Mouse (Mus musculus): ENCODE measurements around the gene Ikzf1. TPM values are rescaled to one million over a fixed set of nuclear protein-coding genes. Genes with fewer than 3 reads are reported as not detected.

Gene Ikzf1
- polyA plus RNA-seq, 1 experiment from 2014 or later = 2.6 TPM

- no peak for ATAC-seq (ENCODE audit: low FRiP score)
- WGBS = 81% methylated on average over 4 of the region's 4 CpGs
These were observed 11.8 kb upstream of the Ikzf1 start for GRCm38 (mm10) chr11:11672974-11673373.

GRCm38 (mm10) chr11:11675063-11675462 lies 9.7 kb upstream of the Ikzf1 start:
- H3K4me2 ChIP-seq (replicated peaks) = no peak overlapping the region
- no peak for DNase-seq (ENCODE audit: low spot score)
- no peak for ATAC-seq (ENCODE audit: low FRiP score)
- no peak overlapping the region for H3K9ac ChIP-seq
- H3K9me3 ChIP-seq (ENCODE audit: control insufficient read depth, low read length) = no peaks in the 10 kb centered on the region
- no peak overlapping the region for H3K4me3 ChIP-seq (replicated peaks; ENCODE audit: low read length)
- no peaks in the 10 kb centered on the region for H3K27me3 ChIP-seq (ENCODE audit: control insufficient read depth, insufficient read depth, low read length)
- no peak overlapping the region for H3K27ac ChIP-seq
- no peaks in the 10 kb centered on the region for H3K4me1 ChIP-seq (replicated peaks; ENCODE audit: control insufficient read depth, insufficient read depth, low read length)
- H3K36me3 ChIP-seq (replicated peaks; ENCODE audit: control insufficient read depth, insufficient read depth) = no peaks in the 10 kb centered on the region

More at GRCm38 (mm10) chr11:11672974-11673373, 11.8 kb upstream of the Ikzf1 start:
- Histone ChIP-seq H3K4me1 (replicated peaks; ENCODE audit: control insufficient read depth, insufficient read depth, low read length) (no peaks in the 10 kb centered on the region), H3K27ac (no peak overlapping the region), H3K4me2 (replicated peaks) (no peak overlapping the region), H3K9ac (no peak overlapping the region), H3K36me3 (replicated peaks; ENCODE audit: control insufficient read depth, insufficient read depth) (no peaks in the 10 kb centered on the region), H3K27me3 (ENCODE audit: control insufficient read depth, insufficient read depth, low read length) (no peaks in the 10 kb centered on the region), H3K9me3 (ENCODE audit: control insufficient read depth, low read length) (no peaks in the 10 kb centered on the region), H3K4me3 (replicated peaks; ENCODE audit: low read length) (no peak overlapping the region)
- DNase-seq (ENCODE audit: low spot score) = no peak

GRCm38 (mm10) chr11:11676068-11676741 lies 8.6 kb upstream of the Ikzf1 start:
- Histone ChIP-seq H3K27me3 (ENCODE audit: control insufficient read depth, insufficient read depth, low read length) (no peaks in the 10 kb centered on the region), H3K9me3 (ENCODE audit: control insufficient read depth, low read length) (no peaks in the 10 kb centered on the region), H3K4me3 (replicated peaks; ENCODE audit: low read length) (no peak overlapping the region), H3K36me3 (replicated peaks; ENCODE audit: control insufficient read depth, insufficient read depth) (no peaks in the 10 kb centered on the region), H3K9ac (no peak overlapping the region), H3K4me1 (replicated peaks; ENCODE audit: control insufficient read depth, insufficient read depth, low read length) (no peaks in the 10 kb centered on the region), H3K27ac (no peak overlapping the region), H3K4me2 (replicated peaks) (no peak overlapping the region)
- no peak for ATAC-seq (ENCODE audit: low FRiP score)
- WGBS = 88% methylated on average over 9 of the region's 9 CpGs
- no peak for DNase-seq (ENCODE audit: low spot score)

GRCm38 (mm10) chr11:11677165-11677564 lies 7.6 kb upstream of the Ikzf1 start:
- Histone ChIP-seq H3K9me3 (ENCODE audit: control insufficient read depth, low read length) (no peaks in the 10 kb centered on the region), H3K4me3 (replicated peaks; ENCODE audit: low read length) (no peak overlapping the region), H3K4me1 (replicated peaks; ENCODE audit: control insufficient read depth, insufficient read depth, low read length) (no peaks in the 10 kb centered on the region), H3K27ac (no peak overlapping the region), H3K9ac (no peak overlapping the region), H3K27me3 (ENCODE audit: control insufficient read depth, insufficient read depth, low read length) (no peaks in the 10 kb centered on the region), H3K4me2 (replicated peaks) (no peak overlapping the region), H3K36me3 (replicated peaks; ENCODE audit: control insufficient read depth, insufficient read depth) (no peaks in the 10 kb centered on the region)
- DNase-seq (ENCODE audit: low spot score) (no peak), ATAC-seq (ENCODE audit: low FRiP score) (no peak)
- 81% methylated on average over 7 of the region's 7 CpGs for WGBS

GRCm38 (mm10) chr11:11678972-11679371 lies 5.8 kb upstream of the Ikzf1 start:
- 84% methylated on average over 6 of the region's 6 CpGs for WGBS
- no peak overlapping the region for H3K9ac ChIP-seq
- no peak overlapping the region for H3K4me3 ChIP-seq (replicated peaks; ENCODE audit: low read length)
- H3K4me1 ChIP-seq (replicated peaks; ENCODE audit: control insufficient read depth, insufficient read depth, low read length) = no peaks in the 10 kb centered on the region
- H3K27me3 ChIP-seq (ENCODE audit: control insufficient read depth, insufficient read depth, low read length) = peaks cover 14% of the 10 kb centered on the region; the same call in 1 of the 2 replicates
- H3K4me2 ChIP-seq (replicated peaks) = no peak overlapping the region
- no peaks in the 10 kb centered on the region for H3K36me3 ChIP-seq (replicated peaks; ENCODE audit: control insufficient read depth, insufficient read depth)
- no peak overlapping the region for H3K27ac ChIP-seq
- no peak for ATAC-seq (ENCODE audit: low FRiP score)
- no peak for DNase-seq (ENCODE audit: low spot score)
- H3K9me3 ChIP-seq (ENCODE audit: control insufficient read depth, low read length) = no peaks in the 10 kb centered on the region

- Histone ChIP-seq H3K27me3 (ENCODE audit: control insufficient read depth, insufficient read depth, low read length) (peaks cover 55% of the 10 kb centered on the region), H3K4me1 (replicated peaks; ENCODE audit: control insufficient read depth, insufficient read depth, low read length) (peaks cover 16% of the 10 kb centered on the region; the same call in 1 of the 2 replicates), H3K4me3 (replicated peaks; ENCODE audit: low read length) (peak overlapping the region; percentile 56; the same call in 1 of the 2 replicates), H3K4me2 (replicated peaks) (peak overlapping the region; percentile 98), H3K9me3 (ENCODE audit: control insufficient read depth, low read length) (no peaks in the 10 kb centered on the region), H3K36me3 (replicated peaks; ENCODE audit: control insufficient read depth, insufficient read depth) (no peaks in the 10 kb centered on the region), H3K27ac (no peak overlapping the region), H3K9ac (no peak overlapping the region)
- DNase-seq (ENCODE audit: low spot score) (no peak), ATAC-seq (ENCODE audit: low FRiP score) (no peak)
- 67% methylated on average over 9 of the region's 9 CpGs for WGBS
These were observed 510 bp upstream of the Ikzf1 start for GRCm38 (mm10) chr11:11684056-11684929.

- Histone ChIP-seq H3K4me3 (replicated peaks; ENCODE audit: low read length) (peak overlapping the region; percentile 56), H3K4me2 (replicated peaks) (peak overlapping the region; percentile 98), H3K4me1 (replicated peaks; ENCODE audit: control insufficient read depth, insufficient read depth, low read length) (peaks cover 16% of the 10 kb centered on the region; the same call in 1 of the 2 replicates), H3K9me3 (ENCODE audit: control insufficient read depth, low read length) (no peaks in the 10 kb centered on the region), H3K27ac (no peak overlapping the region), H3K36me3 (replicated peaks; ENCODE audit: control insufficient read depth, insufficient read depth) (no peaks in the 10 kb centered on the region), H3K9ac (peak overlapping the region; percentile 54), H3K27me3 (ENCODE audit: control insufficient read depth, insufficient read depth, low read length) (peaks cover 55% of the 10 kb centered on the region)
- WGBS = under 1% methylated on average over 51 of the region's 66 CpGs
- no peak for DNase-seq (ENCODE audit: low spot score)
- peak; percentile 73 for ATAC-seq (ENCODE audit: low FRiP score)
These were observed 1.1 kb downstream of the Ikzf1 start for GRCm38 (mm10) chr11:11685853-11686395.

GRCm38 (mm10) chr11:11686569-11687051 lies 1.8 kb downstream of the Ikzf1 start:
- DNase-seq (ENCODE audit: low spot score) = peak; percentile 45
- Histone ChIP-seq H3K36me3 (replicated peaks; ENCODE audit: control insufficient read depth, insufficient read depth) (no peaks in the 10 kb centered on the region), H3K9ac (no peak overlapping the region), H3K4me3 (replicated peaks; ENCODE audit: low read length) (peak overlapping the region; percentile 56), H3K27ac (no peak overlapping the region), H3K27me3 (ENCODE audit: control insufficient read depth, insufficient read depth, low read length) (peaks cover 55% of the 10 kb centered on the region), H3K4me2 (replicated peaks) (peak overlapping the region; percentile 98), H3K9me3 (ENCODE audit: control insufficient read depth, low read length) (no peaks in the 10 kb centered on the region), H3K4me1 (replicated peaks; ENCODE audit: control insufficient read depth, insufficient read depth, low read length) (peaks cover 16% of the 10 kb centered on the region; the same call in 1 of the 2 replicates)
- no peak for ATAC-seq (ENCODE audit: low FRiP score)
- WGBS = 15% methylated on average over 16 of the region's 16 CpGs

GRCm38 (mm10) chr11:11687551-11688185 lies 2.9 kb downstream of the Ikzf1 start:
- no peak overlapping the region for H3K9ac ChIP-seq
- 94% methylated on average over 8 of the region's 8 CpGs for WGBS
- no peak overlapping the region for H3K4me3 ChIP-seq (replicated peaks; ENCODE audit: low read length)
- no peak for ATAC-seq (ENCODE audit: low FRiP score)
- no peak overlapping the region for H3K4me2 ChIP-seq (replicated peaks)
- H3K9me3 ChIP-seq (ENCODE audit: control insufficient read depth, low read length) = no peaks in the 10 kb centered on the region
- DNase-seq (ENCODE audit: low spot score) = no peak
- no peaks in the 10 kb centered on the region for H3K36me3 ChIP-seq (replicated peaks; ENCODE audit: control insufficient read depth, insufficient read depth)
- H3K27me3 ChIP-seq (ENCODE audit: control insufficient read depth, insufficient read depth, low read length) = peaks cover 52% of the 10 kb centered on the region
- peaks cover 16% of the 10 kb centered on the region; the same call in 1 of the 2 replicates for H3K4me1 ChIP-seq (replicated peaks; ENCODE audit: control insufficient read depth, insufficient read depth, low read length)
- H3K27ac ChIP-seq = no peak overlapping the region
